Mouse (Mus musculus): Measurements from ENCODE around the gene Hist1h2bc. TPM values are rescaled to one million over a fixed set of nuclear protein-coding genes. Genes with fewer than 3 reads are reported as not detected.
A peak's percentile ranks its signal among the peaks of the same experiment; 100 is the strongest.

The Hist1h2bc gene
- total RNA-seq, 2 experiments from 2014 or later = 71.7 to 84.0 TPM

- DNase-seq (ENCODE audit: low spot score in 2 of 2) = no peak
These were observed 48.3 kb downstream of the Hist1h2bc start for GRCm38 (mm10) chr13:23732156-23732804.

- no peak for DNase-seq (ENCODE audit: low spot score in 2 of 2)
These were observed 53.1 kb downstream of the Hist1h2bc start for GRCm38 (mm10) chr13:23737091-23737490.

GRCm38 (mm10) chr13:23738041-23738440 is 54.0 kb downstream of the Hist1h2bc start:
- DNase-seq (ENCODE audit: low spot score in 2 of 2) = no peak

- DNase-seq (ENCODE audit: low spot score in 2 of 2) = peak; percentile 85 to 92
These were observed 54.7 kb downstream of the Hist1h2bc start, which contains the start of gene Hist1h1c for GRCm38 (mm10) chr13:23738677-23739068. Gene Hist1h1c, plus strand, starts transcription at chr13:23738808.

- peak; percentile 73 to 88 for DNase-seq (ENCODE audit: low spot score in 2 of 2)
These were observed 55.3 kb downstream of the Hist1h2bc start for GRCm38 (mm10) chr13:23739069-23739921.

GRCm38 (mm10) chr13:23739922-23740252 is 55.9 kb downstream of the Hist1h2bc start:
- DNase-seq (ENCODE audit: low spot score in 2 of 2) = no peak

GRCm38 (mm10) chr13:23740256-23740840 is 56.3 kb downstream of the Hist1h2bc start:
- DNase-seq (ENCODE audit: low spot score in 2 of 2) = no peak

GRCm38 (mm10) chr13:23740910-23741309 is 56.9 kb downstream of the Hist1h2bc start:
- DNase-seq (ENCODE audit: low spot score in 2 of 2) = no peak

GRCm38 (mm10) chr13:23742007-23742406 is 58.0 kb downstream of the Hist1h2bc start:
- no peak for DNase-seq (ENCODE audit: low spot score in 2 of 2)

Small RNA genes lying within 50 kb of the gene (microRNA-seq; reads per million reads assigned to microRNA genes)
- gene Gm44350 = not detected

Other genes starting within 250 kb of the Hist1h2bc start
- not detected for gene Btn1a1, start 218.3 kb upstream of the Hist1h2bc start, total RNA-seq (2021)
- gene Btn2a2, start 195.3 kb upstream of the Hist1h2bc start, total RNA-seq (2021) = under 1 TPM in 1 of 2 experiments, not detected in 1; 0.23 TPM
- gene Hist1h4h, start 153.1 kb upstream of the Hist1h2bc start, total RNA-seq (2021) = 100 to 1,000 TPM; 761 to 939 TPM
- 100 to 1,000 TPM; 329 to 395 TPM for gene Hist1h2af, start 150.3 kb upstream of the Hist1h2bc start, total RNA-seq (2021)
- 100 to 1,000 TPM; 100 to 143 TPM for gene Hist1h3g, start 148.8 kb upstream of the Hist1h2bc start, total RNA-seq (2021)
- 10 to 100 TPM; 18.5 to 24.9 TPM for gene Hist1h2bh, start 140.8 kb upstream of the Hist1h2bc start, total RNA-seq (2021)
- gene Hist1h3f, start 140.1 kb upstream of the Hist1h2bc start, total RNA-seq (2021) = 100 to 1,000 TPM in 1 of 2 experiments, 10 to 100 TPM in 1; 92.1 to 134 TPM
- gene Hist1h4f, start 132.6 kb upstream of the Hist1h2bc start, total RNA-seq (2021) = 100 to 1,000 TPM; 613 to 773 TPM
- 10 to 100 TPM; 34.6 to 45.9 TPM for gene Hist1h1d, start 130.9 kb upstream of the Hist1h2bc start, total RNA-seq (2021)
- 100 to 1,000 TPM; 232 to 273 TPM for gene Hist1h3e, start 121.8 kb upstream of the Hist1h2bc start, total RNA-seq (2021)
- 10 to 100 TPM; 63.6 to 92.7 TPM for gene Hist1h2ae, start 113.0 kb upstream of the Hist1h2bc start, total RNA-seq (2021)
- 100 to 1,000 TPM; 491 to 581 TPM for gene Hist1h2bg, start 112.8 kb upstream of the Hist1h2bc start, total RNA-seq (2021)
- 100 to 1,000 TPM; 240 to 292 TPM for gene Hist1h2bf, start 110.0 kb upstream of the Hist1h2bc start, total RNA-seq (2021)
- gene Hist1h2ad, start 109.8 kb upstream of the Hist1h2bc start, total RNA-seq (2021) = 10 to 100 TPM; 51.6 to 79.2 TPM
- gene Hist1h3d, start 108.4 kb upstream of the Hist1h2bc start, total RNA-seq (2021) = 10 to 100 TPM; 55.2 to 69.3 TPM
- gene Hist1h4d, start 102.6 kb upstream of the Hist1h2bc start, total RNA-seq (2021) = 100 to 1,000 TPM; 302 to 338 TPM
- gene Hist1h2be, start 63.1 kb upstream of the Hist1h2bc start, total RNA-seq (2021) = 10 to 100 TPM; 40.8 to 47.6 TPM
- gene Hist1h1e, start 61.6 kb upstream of the Hist1h2bc start, total RNA-seq (2021) = 100 to 1,000 TPM; 307 to 345 TPM
- gene Hist1h2ac, start 251 bp upstream of the Hist1h2bc start, total RNA-seq (2021) = 10 to 100 TPM; 12.7 to 14.2 TPM
- 1 to 10 TPM; 1.3 to 1.6 TPM for gene Hist1h1t, start 11.6 kb downstream of the Hist1h2bc start, total RNA-seq (2021)
- 100 to 1,000 TPM; 206 to 241 TPM for gene Hist1h4c, start 14.3 kb downstream of the Hist1h2bc start, total RNA-seq (2021)
- 1 to 10 TPM; 5.9 to 6.6 TPM for gene Hfe, start 26.7 kb downstream of the Hist1h2bc start, total RNA-seq (2021)
- 100 to 1,000 TPM; 462 to 585 TPM for gene Hist1h1c, start 54.6 kb downstream of the Hist1h2bc start, total RNA-seq (2021)
- 100 to 1,000 TPM; 162 to 207 TPM for gene Hist1h3c, start 61.4 kb downstream of the Hist1h2bc start, total RNA-seq (2021)
- gene Hist1h2bb, start 62.5 kb downstream of the Hist1h2bc start, total RNA-seq (2021) = 100 to 1,000 TPM; 215 to 270 TPM
- gene Hist1h2ab, start 66.9 kb downstream of the Hist1h2bc start, total RNA-seq (2021) = 100 to 1,000 TPM; 390 to 456 TPM
- 100 to 1,000 TPM; 433 to 519 TPM for gene Hist1h3b, start 68.1 kb downstream of the Hist1h2bc start, total RNA-seq (2021)
- 100 to 1,000 TPM; 298 to 366 TPM for gene Hist1h4b, start 72.8 kb downstream of the Hist1h2bc start, total RNA-seq (2021)
- 100 to 1,000 TPM; 369 to 391 TPM for gene Hist1h4a, start 77.0 kb downstream of the Hist1h2bc start, total RNA-seq (2021)
- gene Hist1h3a, start 78.2 kb downstream of the Hist1h2bc start, total RNA-seq (2021) = 100 to 1,000 TPM; 353 to 457 TPM
- 100 to 1,000 TPM; 271 to 321 TPM for gene Hist1h1a, start 79.5 kb downstream of the Hist1h2bc start, total RNA-seq (2021)
- gene Trim38, start 85.7 kb downstream of the Hist1h2bc start, total RNA-seq (2021) = not detected
- under 1 TPM in 1 of 2 experiments, not detected in 1; 0.31 TPM for gene Slc17a2, start 122.8 kb downstream of the Hist1h2bc start, total RNA-seq (2021)
- gene Slc17a3, start 155.2 kb downstream of the Hist1h2bc start, total RNA-seq (2021) = under 1 TPM; 0.17 to 0.18 TPM
- gene Slc17a1, start 183.6 kb downstream of the Hist1h2bc start, total RNA-seq (2021) = not detected
- gene Slc17a4, start 230.8 kb downstream of the Hist1h2bc start, total RNA-seq (2021) = not detected
- not detected for gene Hist1h2ba, start 250.0 kb downstream of the Hist1h2bc start, total RNA-seq (2021)

Measured in gastrocnemius, postnatal 4 days (tissue).